Mouse (Mus musculus) left cerebral cortex, postnatal 10 days (tissue): ENCODE results near the gene Col23a1. TPM values are rescaled to one million over a fixed set of nuclear protein-coding genes. Genes with fewer than 3 reads are reported as not detected.

Experiments used
- DNase-seq, 2 experiments: peaks; one replicate each; pipeline ENCODE4 v3.0.0; 2021 to 2022; ENCODE audit warnings: low spot score in 2 of 2, mixed read lengths in 1 of 2; ENCODE audit errors: extremely low spot score in 1 of 2
- intact Hi-C: fragments of 180-260 bp; cut with DNase I; formaldehyde crosslinking; loops from one replicate; pipeline ENCODE4 v1.15.1; 2025
- total RNA-seq, 2 experiments: library from RNA; stranded (reverse); gene quantifications; 2 replicates each; pipeline ENCODE4 v1.2.3; 2021

The Col23a1 gene
- total RNA-seq, 2 experiments from 2014 or later: 12.1 to 12.4 TPM

DNA sequence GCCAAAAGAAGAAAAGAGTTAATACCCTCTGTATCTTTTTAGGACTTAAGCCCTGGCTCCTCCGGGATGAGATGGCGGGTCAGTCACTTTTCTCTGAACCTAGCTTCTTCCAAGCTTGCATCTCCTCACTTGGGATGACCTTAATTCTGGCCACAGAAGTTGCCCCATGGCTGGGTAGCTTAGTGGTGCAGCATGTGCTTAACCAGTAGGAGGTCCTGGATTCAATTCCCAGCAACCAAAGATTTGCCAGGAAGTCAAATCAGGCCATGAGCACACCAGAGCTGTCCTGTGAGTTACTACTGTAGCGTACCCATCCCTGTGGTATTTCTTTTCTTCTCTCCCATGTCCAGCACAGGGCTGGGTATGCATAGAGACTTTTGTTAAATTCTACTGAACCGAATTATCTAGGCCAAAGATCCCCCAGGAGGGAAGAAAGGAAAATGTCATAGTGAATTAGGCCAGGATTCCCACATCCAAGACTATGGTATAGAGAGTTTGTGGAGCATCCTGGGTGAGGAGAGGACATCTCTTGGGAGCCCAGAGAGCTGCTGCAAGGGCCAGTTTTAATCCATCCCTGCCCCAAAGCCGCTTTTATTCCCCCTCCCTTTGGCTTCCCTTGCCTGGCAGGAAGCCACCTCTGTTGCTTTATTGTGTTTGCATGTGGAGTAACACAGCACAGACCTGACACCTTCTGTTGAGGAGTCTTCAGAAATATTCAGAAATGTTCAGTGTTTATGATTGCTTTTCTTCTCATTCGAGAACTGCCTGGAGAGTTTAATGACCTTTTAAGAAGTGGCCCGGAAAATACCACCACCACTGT is 26.5 kb downstream of the Col23a1 start:
- intact Hi-C loops: no loop called here
- DNase-seq: no peak

DNA sequence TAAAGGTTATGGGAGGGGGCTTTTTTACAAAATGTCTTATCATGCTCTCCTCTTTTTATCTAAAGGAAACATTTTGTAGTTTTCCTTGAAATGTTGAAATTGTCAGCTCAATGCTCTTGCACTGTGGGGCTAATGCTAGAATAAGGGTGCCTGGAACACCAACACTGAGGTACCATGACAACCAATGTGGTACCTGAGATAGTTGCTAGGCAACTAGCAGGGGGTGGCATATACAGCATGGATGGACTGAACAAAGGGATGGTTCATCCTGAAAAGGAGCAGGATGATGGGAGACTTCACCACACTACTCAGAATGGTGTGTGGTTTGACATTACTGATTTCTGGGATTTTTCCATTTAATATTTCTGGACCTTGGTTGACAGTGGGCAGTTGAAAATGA is 30.9 kb downstream of the Col23a1 start:
- intact Hi-C loops: no loop called here
- no peak for DNase-seq

DNA sequence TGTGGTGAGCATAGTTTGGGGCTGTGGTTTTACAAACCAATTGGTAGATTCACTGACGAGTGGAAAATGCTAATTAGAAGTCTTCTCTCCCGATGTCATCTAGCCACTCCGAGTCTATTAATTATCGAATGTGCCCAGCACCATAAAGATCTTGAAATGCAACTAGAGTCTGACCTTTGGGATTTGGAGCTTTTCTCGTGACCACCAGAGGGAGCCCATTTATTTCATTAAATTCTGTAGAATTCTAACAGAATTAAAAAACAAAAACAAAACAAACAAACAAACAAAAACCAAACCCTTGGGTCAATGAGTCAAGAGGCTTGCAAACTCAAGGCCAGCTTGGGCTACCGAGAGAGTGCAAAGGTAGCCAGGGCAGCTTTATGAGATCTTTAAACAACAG is 37.2 kb downstream of the Col23a1 start:
- DNase-seq: no peak
- intact Hi-C loops: loop anchor here (5.0 kb wide), 1 partner anchor 210 kb away; no protein-coding TSS in a partner anchor

DNA sequence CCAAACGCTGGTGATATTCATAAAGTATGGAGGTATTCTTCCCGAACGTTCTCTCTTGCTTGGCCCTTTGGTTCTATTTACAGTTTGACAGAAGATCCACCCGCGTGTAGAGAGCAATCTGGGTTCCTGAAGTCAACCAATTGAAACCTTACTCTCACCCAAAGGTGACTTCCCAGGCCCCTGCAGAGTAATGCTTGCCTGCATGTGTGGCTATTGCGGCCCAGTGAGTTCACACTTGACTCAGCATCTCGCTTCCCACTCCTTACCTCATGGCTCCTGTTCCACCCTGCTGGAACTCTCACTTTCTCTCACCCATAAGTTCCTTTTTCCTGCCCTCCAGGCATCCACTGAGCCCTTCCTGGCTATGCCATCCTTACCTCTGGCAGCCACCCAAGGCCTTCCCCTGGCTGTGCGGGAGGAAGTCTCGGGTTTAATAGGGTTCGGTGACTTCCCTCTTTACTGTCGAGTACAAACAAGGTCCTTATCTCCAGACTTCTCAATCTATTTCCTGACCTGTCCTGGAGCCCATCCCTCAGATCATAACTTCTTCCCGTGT is 38.7 kb downstream of the Col23a1 start:
- DNase-seq: peak in 1 of 2 experiments; percentile 49
- intact Hi-C loops: loop anchor here (5.0 kb wide), 1 partner anchor 209 kb away; no protein-coding TSS in a partner anchor

DNA sequence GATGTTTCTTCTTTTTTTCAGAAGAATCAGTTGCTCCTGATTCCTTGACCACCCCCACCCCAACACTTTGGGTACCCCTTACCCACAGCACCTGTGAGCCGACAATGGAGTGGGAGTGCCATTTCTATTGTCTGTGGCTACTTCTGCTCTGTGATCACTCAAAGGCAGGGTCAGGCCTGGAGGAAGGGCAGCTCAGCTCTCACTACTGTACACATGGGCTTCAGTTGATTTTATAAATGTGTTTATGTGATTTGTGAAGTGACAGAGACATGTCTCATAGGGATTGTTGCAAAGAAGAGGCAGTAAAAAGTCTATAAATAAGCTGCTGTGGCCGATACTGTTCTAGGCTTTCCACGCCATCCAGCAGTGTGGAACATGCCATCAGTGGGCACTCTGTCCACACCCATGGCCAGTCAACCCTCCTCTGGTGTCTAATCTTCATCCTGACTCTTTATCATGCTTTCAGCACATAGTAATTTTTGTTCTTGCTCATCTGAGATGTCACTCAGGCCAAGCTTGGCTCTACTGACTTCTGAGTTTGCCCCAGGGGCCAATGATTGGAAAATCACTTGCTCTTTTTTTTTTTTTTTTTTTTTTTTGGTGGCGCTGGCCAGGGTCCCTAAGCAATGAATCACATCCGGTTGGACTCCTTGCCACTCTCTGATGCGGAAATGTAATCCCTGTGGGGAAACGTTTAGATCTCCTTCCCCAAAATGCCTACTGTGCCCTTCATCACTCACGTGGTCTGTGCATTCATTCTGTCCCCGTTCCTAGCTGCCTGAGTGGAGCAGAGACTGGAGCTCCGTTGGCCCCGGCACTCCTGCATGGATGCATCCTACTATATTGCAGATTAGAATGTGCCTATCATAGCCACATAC is 40.4 kb downstream of the Col23a1 start:
- intact Hi-C loops: loop anchor here (5.0 kb wide), 1 partner anchor 207 kb away; no protein-coding TSS in a partner anchor
- no peak for DNase-seq

DNA sequence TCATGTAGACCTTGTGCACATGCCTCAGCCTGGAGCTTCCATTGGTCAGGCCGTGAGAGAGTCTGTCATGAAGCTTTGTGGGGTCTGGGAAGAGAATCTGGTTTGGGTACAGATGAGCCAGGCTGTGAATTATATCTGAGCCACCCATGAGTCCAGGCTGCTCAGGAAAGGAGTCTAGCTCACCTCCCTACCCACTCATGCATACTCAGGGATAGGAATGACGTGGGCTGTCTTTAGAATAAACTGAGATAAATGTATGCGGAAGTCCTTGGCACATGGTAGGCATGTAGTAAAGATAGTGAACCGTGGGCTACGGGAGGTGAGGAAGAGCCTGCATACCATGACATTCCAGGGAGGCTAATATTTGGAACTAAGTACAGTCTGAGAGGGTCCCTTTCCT is 44.3 kb downstream of the Col23a1 start:
- DNase-seq: no peak
- intact Hi-C loops: no loop called here

DNA sequence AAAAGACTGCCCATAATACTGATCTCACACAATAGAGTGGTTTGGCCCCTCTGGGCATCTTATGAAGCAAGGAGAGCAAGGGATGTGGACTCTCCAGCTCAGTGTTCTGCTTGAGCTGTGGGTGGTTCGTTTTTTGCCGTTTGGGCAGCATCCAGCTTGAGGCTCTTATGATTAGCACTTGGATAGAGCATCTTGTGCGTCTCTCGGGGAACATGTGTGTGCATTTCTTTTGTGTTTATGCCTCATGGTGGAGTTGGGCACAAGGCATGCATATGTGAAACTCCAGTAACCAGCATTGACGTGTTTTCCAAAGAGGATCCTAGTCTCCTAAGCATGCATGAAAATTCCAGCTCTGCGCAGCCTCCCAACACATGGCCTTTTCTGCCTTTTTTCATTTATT is 47.9 kb downstream of the Col23a1 start:
- intact Hi-C loops: no loop called here
- peak in 1 of 2 experiments; percentile 24 for DNase-seq

DNA sequence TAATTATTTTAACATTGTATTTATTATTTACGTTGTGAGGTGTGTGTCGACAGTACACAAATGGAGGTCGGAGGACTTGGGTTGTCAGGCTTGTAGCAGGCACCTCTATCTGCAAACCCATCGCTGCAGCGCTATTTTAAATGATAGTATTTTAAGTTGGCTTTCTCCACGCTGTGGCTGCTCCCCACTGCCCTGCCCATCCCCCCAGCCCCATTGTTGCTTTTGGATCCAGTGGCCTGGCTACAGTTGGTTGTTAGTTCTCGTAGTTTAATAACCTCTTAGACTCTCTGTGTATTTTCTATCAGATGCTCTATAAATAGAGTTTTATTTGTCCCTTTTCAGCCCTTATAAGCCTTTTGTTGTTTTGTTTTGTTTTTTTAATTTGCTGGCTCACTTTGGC is 48.7 kb downstream of the Col23a1 start:
- peak in 1 of 2 experiments; percentile 43 for DNase-seq
- intact Hi-C loops: no loop called here

DNA sequence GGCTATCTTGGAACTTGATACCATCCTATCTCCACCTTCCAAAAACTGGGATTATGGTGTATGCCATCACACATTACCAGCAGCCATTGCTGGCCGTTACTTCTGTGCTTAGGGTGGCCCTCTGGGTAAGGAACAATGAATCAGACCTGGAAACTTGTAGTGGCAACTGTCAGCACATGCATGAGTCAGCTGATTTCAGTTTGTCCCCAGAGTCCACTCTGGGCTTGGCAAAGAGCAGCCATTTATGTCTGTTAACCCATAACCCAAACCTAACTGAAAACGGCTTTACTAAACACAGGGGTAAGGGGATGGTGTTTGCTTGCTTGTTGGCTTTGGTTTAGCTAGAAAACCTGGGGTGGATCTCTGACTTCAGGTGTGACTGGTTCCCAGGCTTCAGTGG is 51.4 kb downstream of the Col23a1 start:
- DNase-seq: no peak
- intact Hi-C loops: no loop called here

DNA sequence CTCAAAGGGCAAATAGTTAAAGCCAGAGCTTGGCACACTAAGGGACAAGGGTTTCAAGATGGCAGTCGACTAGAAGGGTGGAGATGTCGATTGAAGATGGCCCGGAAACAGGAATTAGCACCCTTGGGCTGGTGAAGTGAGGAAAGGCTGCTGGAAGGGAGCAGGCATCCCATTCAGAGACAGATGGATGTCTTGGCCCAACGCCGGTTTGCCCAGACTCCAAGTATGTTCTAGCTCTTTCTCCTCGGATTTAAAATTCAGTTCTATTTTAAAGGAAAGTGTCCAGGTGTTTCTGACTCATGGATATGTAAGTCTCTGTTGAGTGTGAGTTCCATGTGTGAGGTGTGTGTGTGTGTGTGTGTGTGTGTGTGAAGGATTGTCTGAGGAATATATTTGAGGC is 53.1 kb downstream of the Col23a1 start:
- DNase-seq: peak; percentile 78 to 85

DNA sequence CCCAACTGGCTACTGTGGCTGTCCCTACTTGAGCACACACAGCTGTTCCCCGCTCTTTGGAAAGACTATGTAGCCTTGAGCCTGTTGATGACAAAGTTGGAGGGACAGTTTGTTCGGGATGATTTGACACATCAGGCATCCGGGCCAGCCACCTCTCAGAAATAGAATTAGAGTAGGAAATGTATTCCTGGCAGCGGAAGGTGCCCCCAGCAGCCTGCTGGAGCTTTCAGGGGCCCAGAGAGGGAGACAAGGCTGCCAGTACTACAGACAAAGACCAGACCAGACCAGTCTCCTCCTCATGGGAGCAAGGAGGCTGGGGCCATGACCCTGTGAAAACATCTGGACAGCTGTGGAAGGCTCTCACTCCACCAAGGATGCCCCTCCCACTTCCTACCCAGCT is 53.6 kb downstream of the Col23a1 start:
- DNase-seq: no peak
- intact Hi-C loops: no loop called here

More for the DNA sequence above, 53.1 kb downstream of the Col23a1 start:
- intact Hi-C loops: no loop called here

DNA sequence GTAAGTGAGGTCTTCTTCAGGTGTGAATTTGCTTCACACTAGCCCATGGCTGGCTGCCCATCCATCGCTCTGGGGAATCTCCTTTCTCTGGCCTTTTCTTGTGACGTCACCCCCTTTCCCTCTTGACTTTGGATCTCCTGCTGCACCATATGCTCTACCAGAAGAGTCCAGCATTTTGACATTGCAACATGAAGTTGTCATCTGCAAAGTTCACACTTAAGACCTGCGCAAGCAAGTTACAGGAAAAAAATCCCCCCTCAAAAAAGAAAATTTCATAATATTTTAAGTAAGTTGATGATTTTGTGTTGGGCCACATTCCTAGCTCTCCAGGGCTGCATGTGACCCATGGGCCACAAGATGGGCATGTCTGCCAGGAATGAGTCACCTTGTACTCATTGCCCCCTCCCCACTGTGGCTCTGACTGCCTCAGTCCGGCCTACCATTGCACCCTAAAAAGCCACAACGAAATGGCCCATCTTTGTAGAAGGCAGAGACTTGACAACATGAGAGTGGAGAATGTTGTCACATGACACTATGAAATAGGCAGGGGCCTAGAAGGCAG is 54.1 kb downstream of the Col23a1 start:
- intact Hi-C loops: no loop called here

DNA sequence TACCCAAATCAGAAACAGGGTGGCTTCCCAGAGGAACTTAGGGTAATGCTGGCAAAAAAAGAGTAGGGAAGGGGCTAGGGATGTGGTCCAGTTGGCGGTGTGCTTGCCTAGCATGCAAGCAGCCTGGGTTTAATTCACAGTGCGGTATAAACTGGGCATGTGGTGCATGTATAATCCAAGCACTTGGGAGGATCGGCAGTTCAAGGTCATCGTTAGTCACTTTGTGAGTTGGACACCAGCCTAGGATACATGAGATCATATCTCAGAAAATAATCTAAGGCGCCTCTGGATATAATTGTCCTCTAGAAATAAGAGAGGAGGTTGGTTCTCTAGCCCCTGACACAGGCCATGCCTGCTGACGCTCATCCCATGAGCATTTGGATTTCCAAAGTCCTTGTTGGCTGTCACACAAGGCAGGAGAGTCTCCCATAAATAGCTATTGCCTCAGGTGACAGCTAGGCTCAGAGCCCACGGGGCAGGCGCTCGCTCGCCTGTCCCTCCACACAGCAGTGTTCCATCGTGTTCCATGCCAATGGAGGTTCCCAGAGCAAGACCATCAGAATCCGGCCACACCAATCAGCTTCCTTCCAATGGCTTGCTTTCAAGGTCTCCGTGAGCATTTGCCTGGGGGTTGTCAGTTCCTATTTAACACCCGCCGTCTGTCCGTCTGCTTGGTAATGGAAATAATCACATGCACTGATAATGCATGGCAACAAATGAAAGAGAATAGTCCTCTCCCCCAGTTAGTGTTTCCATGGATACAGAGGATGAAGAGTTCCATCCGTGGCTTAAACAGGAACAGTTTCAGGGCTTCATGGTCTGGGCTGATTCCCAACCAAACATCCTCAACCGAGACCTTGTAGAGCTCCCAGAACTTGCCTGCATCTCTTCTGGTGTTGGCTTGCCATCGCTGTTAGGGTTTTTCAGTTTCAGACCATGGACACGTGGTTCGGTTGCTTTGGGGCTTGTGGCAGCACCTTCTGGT is 56.1 kb downstream of the Col23a1 start:
- intact Hi-C loops: no loop called here

More for the DNA sequence above, 54.1 kb downstream of the Col23a1 start:
- DNase-seq: no peak

DNA sequence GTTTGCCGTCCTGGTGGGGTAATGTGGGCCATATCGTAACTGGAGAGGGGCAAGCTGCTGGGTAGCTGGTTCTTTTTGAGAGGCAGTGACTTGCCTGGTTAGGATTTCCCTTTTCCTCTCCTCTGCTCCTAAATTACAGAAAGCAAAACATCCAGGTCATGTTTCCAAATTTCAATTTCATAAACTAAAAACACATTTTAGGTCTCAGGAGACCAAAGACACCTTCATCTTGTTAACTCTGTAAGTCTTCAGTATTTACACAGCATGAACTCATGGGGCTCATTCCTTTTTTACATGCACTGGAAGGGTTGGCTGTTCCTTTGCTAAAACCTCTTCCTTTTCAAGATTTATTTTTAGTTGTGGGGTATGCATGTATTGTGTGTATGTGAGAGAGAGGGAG is 58.0 kb downstream of the Col23a1 start:
- intact Hi-C loops: no loop called here
- no peak for DNase-seq

More for the DNA sequence above, 56.1 kb downstream of the Col23a1 start:
- no peak for DNase-seq

DNA sequence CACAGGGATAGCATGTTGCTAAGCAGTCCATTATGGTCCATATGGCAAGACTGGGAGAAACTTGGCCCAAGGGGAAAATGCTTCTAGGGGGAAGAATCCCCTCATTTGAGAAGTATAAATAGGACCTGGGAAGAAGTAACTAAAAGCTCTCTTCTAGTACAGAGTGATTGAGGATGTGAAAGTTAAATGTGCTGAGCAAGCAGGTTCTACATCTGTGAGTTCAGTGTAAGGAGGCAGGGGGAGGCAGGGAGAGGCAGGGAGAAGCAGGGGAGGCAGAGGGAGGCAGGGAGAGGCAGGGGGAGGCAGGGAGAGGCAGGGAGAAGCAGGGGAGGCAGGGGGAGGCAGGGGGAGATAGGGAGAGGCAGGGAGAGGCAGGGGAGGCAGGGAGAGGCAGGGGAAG is 59.9 kb downstream of the Col23a1 start:
- intact Hi-C loops: no loop called here
- no peak for DNase-seq

DNA sequence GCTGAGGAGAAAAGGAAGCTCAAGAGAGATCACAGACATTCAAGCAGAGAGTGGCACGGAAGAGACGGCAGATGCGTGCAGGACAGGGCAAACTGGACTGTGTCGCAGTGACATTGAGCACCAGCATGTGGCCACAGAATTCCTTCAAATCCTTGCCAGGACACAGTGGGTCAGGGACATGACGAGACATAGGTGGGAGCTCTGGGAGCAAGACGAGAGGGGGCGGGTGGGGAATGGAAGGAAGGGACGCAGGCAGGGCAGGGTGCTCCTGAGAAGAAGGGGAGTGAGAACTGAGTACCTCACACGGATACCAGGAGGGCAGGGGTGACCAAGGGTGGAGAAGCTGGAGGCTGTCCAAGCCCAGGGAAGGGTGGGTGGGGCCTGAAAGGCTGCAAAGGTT is 61.4 kb downstream of the Col23a1 start:
- no peak for DNase-seq
- intact Hi-C loops: no loop called here

DNA sequence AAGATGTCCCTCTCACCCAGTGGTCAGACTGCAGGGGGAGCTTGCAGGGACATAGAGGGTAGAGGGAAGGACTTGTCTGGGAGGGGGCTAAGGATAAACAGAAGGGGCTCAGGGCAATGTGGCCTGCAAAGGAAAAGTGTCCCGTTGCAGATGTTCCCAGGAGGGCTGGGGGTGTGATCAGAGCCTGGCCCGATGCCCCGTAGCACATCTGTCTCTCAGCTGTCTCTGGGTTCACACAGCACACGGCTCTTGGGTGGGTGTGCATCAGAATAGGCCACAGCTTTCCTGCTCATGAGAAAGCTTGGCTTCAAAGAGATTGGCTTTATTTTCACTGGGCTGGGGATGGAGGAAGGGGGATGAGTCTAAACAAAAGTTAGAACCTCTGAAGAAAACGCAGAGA is 62.1 kb downstream of the Col23a1 start:
- intact Hi-C loops: no loop called here
- no peak for DNase-seq

DNA sequence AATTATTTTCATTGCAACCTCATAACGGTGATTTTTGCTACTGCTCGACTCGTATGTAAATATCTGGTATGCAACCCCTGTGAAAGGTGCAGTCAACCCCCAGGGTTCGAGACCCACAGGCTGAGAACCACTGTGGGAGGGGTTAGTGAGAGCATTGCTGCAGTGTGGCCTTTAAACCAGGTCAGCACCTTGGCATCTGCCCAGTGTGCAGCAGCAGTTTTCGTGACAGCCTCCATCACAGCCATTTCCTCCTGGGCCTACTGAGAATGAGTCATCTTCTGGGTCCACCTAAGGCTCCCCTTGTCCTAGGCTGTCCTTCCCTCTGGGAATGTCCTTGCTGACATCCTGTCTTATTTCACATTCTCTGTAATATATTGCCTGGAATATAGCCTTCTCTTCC is 64.0 kb downstream of the Col23a1 start:
- no peak for DNase-seq
- intact Hi-C loops: no loop called here
